Mouse (Mus musculus) erythroid progenitor cell, adult 5-6 weeks (primary cell): ENCODE data around the gene Pgam5. TPM values are rescaled to one million over a fixed set of nuclear protein-coding genes. Genes with fewer than 3 reads are reported as not detected.
A peak's percentile ranks its signal among the peaks of the same experiment; 100 is the strongest.

Experiments
- ATAC-seq: replicated peaks from 2 replicates; pipeline ENCODE4 v1.8.0; 2016; ENCODE audit warnings: moderate number of reproducible peaks, mild to moderate bottlenecking, moderate TSS enrichment, inconsistent platforms; ENCODE audit not compliant: poor library complexity, low FRiP score, severe bottlenecking
- total RNA-seq, 2 experiments: library from RNA; stranded (forward) in 1 of 2; stranded (reverse) in 1 of 2; fragments of 150-400 nt in 1 of 2; fragments of 186-747, 209-891 nt in 1 of 2; gene quantifications; 2 replicates each; pipeline versions ENCODE4 v1.2.3 to v1.2.4; 2015 to 2017; ENCODE audit warnings: low replicate concordance in 2 of 2

Pgam5 gene
- total RNA-seq, 2 experiments from 2014 or later, result 11.2 to 14.3 TPM

DNA sequence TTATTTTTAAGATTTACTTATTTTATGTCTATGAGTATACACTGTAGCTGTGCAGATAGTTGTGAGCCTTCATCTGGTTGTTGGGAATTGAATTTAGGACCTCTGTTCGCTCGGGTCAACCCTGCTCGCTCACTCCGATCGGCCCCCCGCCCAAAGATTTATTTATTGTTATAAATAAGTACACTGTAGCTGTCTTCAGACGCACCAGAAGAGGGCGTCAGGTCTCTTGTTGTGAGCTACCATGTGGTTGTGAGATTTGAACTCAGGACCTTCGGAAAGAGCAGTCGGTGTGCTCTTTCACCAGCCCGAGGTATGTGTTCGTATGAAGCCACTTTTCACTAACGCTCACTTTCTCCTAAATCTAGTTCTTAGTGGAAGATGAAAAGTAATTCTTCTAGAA is 38.1 kb downstream of the Pgam5 start:
- no peak for ATAC-seq

DNA sequence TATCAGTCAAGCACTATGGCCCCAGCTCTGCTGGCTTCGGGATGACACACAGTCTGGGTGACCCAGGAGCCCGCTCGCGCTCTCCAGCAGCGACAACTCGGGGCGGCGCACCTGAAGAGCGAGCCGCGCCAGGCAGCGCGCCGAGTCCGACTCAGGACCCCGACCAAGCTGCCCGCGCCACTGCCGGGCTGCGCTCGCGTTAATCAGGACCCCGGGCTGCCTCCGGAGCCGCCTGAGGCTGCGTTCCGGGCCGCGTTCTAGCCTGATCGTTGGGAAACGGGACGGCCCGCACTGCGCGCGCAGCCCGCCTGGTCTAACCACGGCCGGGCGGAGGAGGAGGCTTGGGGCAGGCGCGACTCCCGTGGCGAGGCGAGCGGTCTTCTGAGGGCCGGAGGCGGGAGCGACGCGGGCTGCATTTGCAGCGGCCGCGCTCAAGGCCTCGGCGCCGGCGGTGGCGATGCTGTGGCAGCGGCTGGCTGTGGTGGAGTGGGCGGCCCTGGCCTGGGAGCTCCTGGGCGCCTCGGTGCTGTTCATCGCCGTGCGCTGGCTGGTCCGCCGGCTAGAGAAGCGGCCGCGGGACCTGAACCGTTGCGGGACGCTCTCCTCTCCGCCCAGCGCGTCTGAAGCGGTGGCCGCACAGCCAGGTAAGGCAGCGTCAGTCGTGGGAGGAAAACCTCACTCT is 38.8 kb downstream of the Pgam5 start, which contains the start of gene Ankle2:
Gene Ankle2, plus strand, starts transcription at position 225 of the 682 bp plus-strand sequence.
- peak; percentile 93 for ATAC-seq

DNA sequence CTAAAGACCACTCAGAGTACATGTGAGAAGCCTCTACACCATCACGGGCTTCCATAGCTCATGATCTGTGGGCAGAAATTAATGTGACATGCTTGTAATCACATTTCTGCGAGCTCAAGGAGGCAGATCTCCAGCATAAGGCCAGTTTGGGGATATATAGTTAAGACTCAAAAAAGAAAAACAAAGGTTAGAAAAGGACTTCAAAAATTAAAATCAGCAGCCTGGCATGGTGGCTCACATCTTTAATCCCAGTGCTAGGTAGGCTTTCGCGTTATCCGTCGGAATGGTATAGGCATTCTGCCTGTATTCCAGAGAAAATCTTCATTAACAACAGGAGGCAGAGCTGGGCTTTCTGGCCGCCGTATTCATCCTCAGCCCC is 39.3 kb downstream of the Pgam5 start:
- ATAC-seq, result peak; percentile 36

DNA sequence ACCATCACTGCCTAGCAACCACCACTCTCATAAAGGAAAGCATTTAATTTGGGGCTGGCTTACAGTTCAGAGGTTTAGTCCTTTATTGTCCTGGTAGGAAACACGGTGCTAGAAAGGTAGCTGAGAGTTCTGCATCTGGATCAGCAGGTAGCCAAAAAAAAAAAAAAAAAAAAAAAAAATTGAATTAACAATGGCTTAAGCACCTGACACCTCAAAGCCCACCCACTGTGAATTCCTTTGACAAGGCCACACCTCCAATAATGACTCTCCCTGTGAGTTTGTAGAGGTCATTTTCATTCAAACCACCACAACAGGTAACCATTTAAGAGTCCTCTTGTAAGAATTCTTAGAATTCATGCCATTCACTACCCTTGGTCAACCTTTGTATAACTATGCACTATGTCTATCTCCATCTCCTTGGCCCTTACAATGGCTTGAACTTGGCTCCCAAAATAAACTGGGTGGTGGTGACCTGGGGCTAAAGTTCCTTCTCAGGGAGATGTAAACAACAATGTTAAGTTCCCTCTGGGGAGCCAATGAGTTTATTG is 42.3 kb downstream of the Pgam5 start:
- no peak for ATAC-seq

DNA sequence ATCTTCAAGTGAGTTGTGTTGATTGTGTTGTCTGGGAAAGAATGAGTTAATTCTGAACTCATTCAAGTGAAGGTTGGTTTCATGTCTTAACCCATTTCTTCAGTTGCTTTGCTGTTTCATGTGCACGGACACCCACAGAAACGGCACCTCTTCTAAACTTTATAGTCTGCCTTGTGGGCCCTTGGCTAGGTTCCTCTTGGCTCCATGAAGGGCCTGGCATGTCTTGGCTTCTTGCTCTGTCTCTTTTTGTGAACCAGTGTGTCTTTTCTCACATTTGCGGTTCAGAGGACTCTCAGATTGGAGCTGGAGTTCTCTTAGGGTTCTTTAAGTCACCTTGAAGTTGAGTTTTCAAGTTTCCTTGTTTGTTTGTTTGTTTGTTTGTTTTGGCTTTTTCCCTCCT is 44.7 kb downstream of the Pgam5 start:
- no peak for ATAC-seq

DNA sequence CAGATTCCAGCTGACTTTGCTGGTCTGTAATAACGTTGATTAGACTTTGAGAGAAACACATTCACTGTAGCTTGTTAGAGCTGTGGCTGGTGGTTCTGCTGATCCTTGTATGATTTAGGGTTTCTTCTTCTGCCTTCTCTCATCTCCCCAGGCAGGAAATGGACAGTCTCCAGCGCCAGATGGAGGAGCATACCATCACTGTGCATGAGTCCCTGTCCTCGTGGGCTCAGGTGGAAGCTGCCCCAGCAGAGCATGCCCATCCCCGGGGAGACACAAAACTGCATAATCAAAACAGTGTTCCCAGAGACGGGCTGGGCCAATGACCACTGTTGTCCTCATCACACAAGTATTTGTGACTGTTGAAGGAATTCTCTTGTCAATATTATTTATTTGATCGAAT is 47.0 kb downstream of the Pgam5 start:
- no peak for ATAC-seq

DNA sequence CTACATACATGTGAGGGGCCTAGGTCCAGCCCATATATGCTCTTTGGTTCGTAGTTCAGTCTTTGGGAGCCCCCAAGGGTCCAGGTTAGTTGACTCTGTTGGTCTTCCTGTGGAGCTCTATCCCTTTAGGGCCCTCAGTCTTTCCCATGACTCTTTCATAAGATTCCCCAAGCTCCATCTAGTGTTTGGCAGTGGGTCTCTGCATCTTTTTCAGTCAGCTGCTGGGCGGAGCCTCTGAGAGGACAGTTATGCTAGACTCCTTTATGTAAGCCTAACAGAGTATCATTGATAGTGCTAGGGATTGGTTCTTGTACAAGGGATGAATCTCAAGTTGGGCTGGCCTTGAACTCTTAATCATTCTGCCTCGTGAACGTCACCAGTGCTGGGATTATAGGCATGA is 49.4 kb downstream of the Pgam5 start:
- no peak for ATAC-seq

DNA sequence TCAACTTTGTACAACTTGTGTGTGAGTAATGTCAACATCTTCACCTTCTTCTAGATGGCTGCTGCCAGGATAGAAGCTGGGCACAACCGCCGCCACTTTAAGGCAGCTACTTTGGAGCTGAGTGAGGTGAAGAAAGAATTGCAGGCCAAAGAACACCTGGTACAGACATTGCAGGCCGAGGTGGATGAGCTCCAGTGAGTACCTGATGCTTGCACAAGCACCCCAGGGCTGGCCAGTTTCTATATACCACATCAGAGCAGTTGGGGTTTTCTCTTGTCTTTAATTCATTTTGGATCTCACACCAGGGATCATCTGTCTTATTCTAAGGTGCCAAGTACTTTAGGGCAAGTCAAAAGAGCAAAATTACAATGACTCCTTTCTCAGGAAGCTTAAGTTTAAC is 52.9 kb downstream of the Pgam5 start:
- ATAC-seq, result no peak

DNA sequence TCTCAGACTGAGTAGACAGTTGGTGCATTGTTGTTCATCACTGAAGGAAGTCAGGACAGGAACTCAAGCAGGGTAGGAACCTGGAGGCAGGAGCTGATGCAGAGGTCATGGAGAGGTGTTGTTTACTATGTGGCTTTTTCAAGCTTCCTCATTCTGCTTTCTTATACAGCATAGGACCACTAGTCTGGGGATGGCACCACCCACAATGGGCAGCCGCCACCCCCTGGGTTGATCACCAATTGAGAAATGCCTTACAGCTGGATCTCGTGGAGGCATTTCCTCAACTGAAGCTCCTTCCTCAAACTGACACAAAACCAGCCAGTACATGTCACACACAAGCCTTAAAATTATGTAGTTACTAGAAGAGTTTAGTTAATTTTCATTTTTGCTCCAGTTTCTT is 58.4 kb downstream of the Pgam5 start:
- no peak for ATAC-seq

Other genes starting within 250 kb of the Pgam5 start
- 1.4 and 7.5 TPM in 2 replicates for gene Gm17655, start 197.4 kb downstream of the Pgam5 start, total RNA-seq (2015; ENCODE audit: low replicate concordance)
- 5.3 TPM in 1 of 2 replicates, not detected in the other for gene Gm17655, start 197.4 kb downstream of the Pgam5 start, total RNA-seq (2017; ENCODE audit: low replicate concordance)
- not detected in 2 replicates for gene Gm35315, start 175.5 kb downstream of the Pgam5 start, total RNA-seq (2015; ENCODE audit: low replicate concordance)
- not detected in 2 replicates for gene Gm35315, start 175.5 kb downstream of the Pgam5 start, total RNA-seq (2017; ENCODE audit: low replicate concordance)
- gene Plcxd1, start 169.9 kb downstream of the Pgam5 start, total RNA-seq (2015; ENCODE audit: low replicate concordance), result not detected in 2 replicates
- 0.13 TPM in 1 of 2 replicates, not detected in the other for gene Plcxd1, start 169.9 kb downstream of the Pgam5 start, total RNA-seq (2017; ENCODE audit: low replicate concordance)
- gene Gtpbp6, start 161.7 kb downstream of the Pgam5 start, total RNA-seq (2015; ENCODE audit: low replicate concordance), result 2.5 TPM in 1 of 2 replicates, not detected in the other
- 8.5 TPM in 1 of 2 replicates, not detected in the other for gene Gtpbp6, start 161.7 kb downstream of the Pgam5 start, total RNA-seq (2017; ENCODE audit: low replicate concordance)
- 0.36 TPM in 1 of 2 replicates, not detected in the other for gene Zfp605, start 159.8 kb downstream of the Pgam5 start, total RNA-seq (2015; ENCODE audit: low replicate concordance)
- 1.4 and 4.1 TPM in 2 replicates for gene Zfp605, start 159.8 kb downstream of the Pgam5 start, total RNA-seq (2017; ENCODE audit: low replicate concordance)
- gene Chfr, start 134.1 kb downstream of the Pgam5 start, total RNA-seq (2015; ENCODE audit: low replicate concordance), result 52.8 and 58.0 TPM in 2 replicates
- gene Chfr, start 134.1 kb downstream of the Pgam5 start, total RNA-seq (2017; ENCODE audit: low replicate concordance), result 44.9 and 55.7 TPM in 2 replicates
- gene Golga3, start 93.2 kb downstream of the Pgam5 start, total RNA-seq (2015; ENCODE audit: low replicate concordance), result 3.4 and 6.8 TPM in 2 replicates
- 13.3 and 16.2 TPM in 2 replicates for gene Golga3, start 93.2 kb downstream of the Pgam5 start, total RNA-seq (2017; ENCODE audit: low replicate concordance)
- gene Ankle2, start 38.9 kb downstream of the Pgam5 start, total RNA-seq (2015; ENCODE audit: low replicate concordance), result 26.3 and 31.4 TPM in 2 replicates
- gene Ankle2, start 38.9 kb downstream of the Pgam5 start, total RNA-seq (2017; ENCODE audit: low replicate concordance), result 35.5 and 45.2 TPM in 2 replicates
- 9.2 and 15.5 TPM in 2 replicates for gene Pxmp2, start 16.3 kb upstream of the Pgam5 start, total RNA-seq (2015; ENCODE audit: low replicate concordance)
- gene Pxmp2, start 16.3 kb upstream of the Pgam5 start, total RNA-seq (2017; ENCODE audit: low replicate concordance), result 3.3 and 5.6 TPM in 2 replicates
- gene Pole, start 16.4 kb upstream of the Pgam5 start, total RNA-seq (2015; ENCODE audit: low replicate concordance), result 78.6 and 89.3 TPM in 2 replicates
- gene Pole, start 16.4 kb upstream of the Pgam5 start, total RNA-seq (2017; ENCODE audit: low replicate concordance), result 59.6 and 66.5 TPM in 2 replicates
- not detected in 2 replicates for gene P2rx2, start 73.3 kb upstream of the Pgam5 start, total RNA-seq (2015; ENCODE audit: low replicate concordance)
- not detected in 2 replicates for gene P2rx2, start 73.3 kb upstream of the Pgam5 start, total RNA-seq (2017; ENCODE audit: low replicate concordance)
- not detected in 2 replicates for gene Lrcol1, start 74.8 kb upstream of the Pgam5 start, total RNA-seq (2015; ENCODE audit: low replicate concordance)
- not detected in 2 replicates for gene Lrcol1, start 74.8 kb upstream of the Pgam5 start, total RNA-seq (2017; ENCODE audit: low replicate concordance)
- 12.6 and 32.4 TPM in 2 replicates for gene Fbrsl1, start 178.6 kb upstream of the Pgam5 start, total RNA-seq (2015; ENCODE audit: low replicate concordance)
- 13.6 and 17.1 TPM in 2 replicates for gene Fbrsl1, start 178.6 kb upstream of the Pgam5 start, total RNA-seq (2017; ENCODE audit: low replicate concordance)